Mouse (Mus musculus) liver, embryonic 16.5 days (tissue): ENCODE data around the gene Eya2. TPM values are rescaled to one million over a fixed set of nuclear protein-coding genes. Genes with fewer than 3 reads are reported as not detected.

Experiments
- ATAC-seq: fragments of 200-750 bp; cut with Nextera tagmentation; 2 replicates; pipeline ENCODE4 v1.8.0; 2017; ENCODE audit warnings: low read depth, mild to moderate bottlenecking, moderate number of reproducible peaks, moderate library complexity
- H3K27ac ChIP-seq: fragments of 300-500 bp; sonication (generic); 2 replicates; pipeline ENCODE4 v1.5.1; 2014; ENCODE audit warnings: mild to moderate bottlenecking, low read length
- H3K27me3 ChIP-seq: fragments of 300-500 bp; sonication (generic); 2 replicates; pipeline ENCODE4 v1.6.1; 2014; ENCODE audit warnings: low read depth, low read length, mixed read lengths; ENCODE audit not compliant: control insufficient read depth, insufficient read depth
- H3K36me3 ChIP-seq: fragments of 300-500 bp; sonication (generic); 2 replicates; pipeline ENCODE4 v1.6.1; 2014; ENCODE audit warnings: mild to moderate bottlenecking; ENCODE audit not compliant: control insufficient read depth, insufficient read depth
- H3K4me1 ChIP-seq: fragments of 300-500 bp; sonication (generic); 2 replicates; pipeline ENCODE4 v1.6.1; 2014; ENCODE audit warnings: low read depth, low read length, mixed read lengths; ENCODE audit not compliant: control insufficient read depth
- H3K4me2 ChIP-seq: fragments of 300-500 bp; sonication (generic); 2 replicates; pipeline ENCODE4 v1.6.1; 2014; ENCODE audit warnings: low read depth, low read length, mixed read lengths
- H3K4me3 ChIP-seq: fragments of 300-500 bp; sonication (generic); 2 replicates; pipeline ENCODE4 v1.5.1; 2014; ENCODE audit warnings: low read depth, mild to moderate bottlenecking, low read length
- H3K9ac ChIP-seq: fragments of 300-500 bp; sonication (generic); 2 replicates; pipeline ENCODE4 v1.6.1; 2014; ENCODE audit warnings: low read depth, low read length
- H3K9me3 ChIP-seq: fragments of 300-500 bp; sonication (generic); replicated peaks from 2 replicates; pipeline ENCODE4 v1.6.1; 2016; ENCODE audit warnings: low read length; ENCODE audit not compliant: control insufficient read depth
- WGBS: fragments of 180-500 bp; shearing (Covaris S2); extraction: QIAGEN DNeasy Blood & Tissue Kit; methylation state at CpG from one replicate; pipeline ENCODE4 v1.1.7; 2014; ENCODE audit not compliant: insufficient replicate concordance; 5-methylcytosine and 5-hydroxymethylcytosine counted together
- polyA plus RNA-seq: library from polyadenylated mRNA; unstranded; fragments of >200 nt; fragmentation: Nextera tagmentation; extraction: Ambion mirVana; gene quantifications from 2 replicates; pipeline ENCODE4 v1.2.1, GENCODE M21; 2015

Gene Eya2
- polyA plus RNA-seq, 1 experiment from 2014 or later = 0.22 TPM

DNA sequence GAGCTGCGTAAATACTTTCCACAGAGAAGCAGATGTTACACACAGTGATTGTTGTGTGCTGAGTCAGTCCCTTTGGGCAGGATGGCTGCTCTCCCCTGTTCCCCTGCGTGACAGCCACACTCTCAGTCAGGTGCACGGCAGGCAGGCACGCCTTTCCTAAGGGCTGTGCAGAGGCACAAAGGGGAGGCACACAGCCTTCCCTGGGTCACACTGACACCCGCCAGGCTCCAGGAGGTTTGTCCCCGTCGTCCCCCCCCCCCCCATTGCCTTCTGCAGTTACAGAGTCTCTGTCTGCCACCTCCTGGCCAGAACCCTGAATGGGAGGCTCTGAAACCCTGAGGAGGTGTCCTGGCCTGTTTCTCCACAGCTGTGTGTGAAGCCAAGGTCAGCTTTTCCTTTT lies 156.2 kb downstream of the Eya2 start:
- H3K9me3 ChIP-seq = no peaks in the 10 kb centered on the region
- H3K4me2 ChIP-seq = no peak overlapping the region
- 36% methylated on average over 7 of the region's 7 CpGs for WGBS
- no peaks in the 10 kb centered on the region for H3K4me1 ChIP-seq
- H3K27me3 ChIP-seq = no peaks in the 10 kb centered on the region
- no peak overlapping the region for H3K4me3 ChIP-seq
- no peak for ATAC-seq
- H3K9ac ChIP-seq = no peak overlapping the region
- no peaks in the 10 kb centered on the region for H3K36me3 ChIP-seq
- no peak overlapping the region for H3K27ac ChIP-seq

DNA sequence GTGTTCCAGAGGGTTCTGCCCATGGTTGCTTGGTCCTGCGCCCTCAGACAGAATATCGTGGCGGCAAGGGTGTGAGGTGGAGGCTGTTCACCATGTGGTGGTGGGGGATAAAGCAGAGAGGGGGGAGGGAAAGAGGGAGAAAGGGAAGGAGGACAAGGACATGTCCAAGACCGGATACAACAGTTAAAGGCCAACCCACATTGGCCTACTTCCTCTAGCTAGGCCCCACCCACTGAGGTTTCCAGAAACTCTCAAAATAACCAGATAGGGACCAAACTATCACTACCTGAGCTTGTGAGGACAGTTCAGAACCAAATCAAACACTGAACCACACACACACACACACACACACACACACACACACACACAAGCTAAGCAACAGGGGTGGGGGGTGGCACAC lies 157.9 kb downstream of the Eya2 start:
- no peak overlapping the region for H3K27ac ChIP-seq
- whole genome bisulfite sequencing = 41% methylated on average over 4 of the region's 4 CpGs
- H3K4me3 ChIP-seq = no peak overlapping the region
- no peaks in the 10 kb centered on the region for H3K36me3 ChIP-seq
- no peak overlapping the region for H3K9ac ChIP-seq
- H3K4me2 ChIP-seq = no peak overlapping the region
- H3K27me3 ChIP-seq = no peaks in the 10 kb centered on the region
- no peaks in the 10 kb centered on the region for H3K9me3 ChIP-seq
- no peaks in the 10 kb centered on the region for H3K4me1 ChIP-seq
- no peak for ATAC-seq

DNA sequence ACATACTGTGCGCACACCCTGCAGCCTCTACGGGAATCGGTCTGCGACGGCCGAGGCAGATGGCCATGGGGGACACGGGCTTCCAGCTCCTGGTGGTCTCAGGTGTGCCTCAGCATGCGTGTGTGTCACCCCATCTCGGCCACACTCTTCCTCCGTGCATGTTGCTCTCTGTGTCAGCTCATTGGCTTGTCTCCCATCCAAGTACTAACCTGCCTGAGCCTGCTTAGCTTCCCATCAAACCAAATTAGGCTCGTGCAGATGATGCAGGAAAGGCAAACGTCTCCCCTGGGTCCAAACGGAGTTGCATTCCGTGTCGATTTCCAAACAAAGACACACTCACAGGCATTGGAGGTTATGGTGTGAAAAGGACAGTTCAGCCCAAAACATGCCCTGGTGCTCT lies 163.0 kb downstream of the Eya2 start:
- Histone ChIP-seq H3K4me3 (no peak overlapping the region), H3K9me3 (no peaks in the 10 kb centered on the region), H3K4me1 (no peaks in the 10 kb centered on the region), H3K36me3 (no peaks in the 10 kb centered on the region), H3K9ac (no peak overlapping the region), H3K27ac (no peak overlapping the region), H3K4me2 (no peak overlapping the region), H3K27me3 (no peaks in the 10 kb centered on the region)
- WGBS = 72% methylated on average over 15 of the region's 15 CpGs
- no peak for ATAC-seq

DNA sequence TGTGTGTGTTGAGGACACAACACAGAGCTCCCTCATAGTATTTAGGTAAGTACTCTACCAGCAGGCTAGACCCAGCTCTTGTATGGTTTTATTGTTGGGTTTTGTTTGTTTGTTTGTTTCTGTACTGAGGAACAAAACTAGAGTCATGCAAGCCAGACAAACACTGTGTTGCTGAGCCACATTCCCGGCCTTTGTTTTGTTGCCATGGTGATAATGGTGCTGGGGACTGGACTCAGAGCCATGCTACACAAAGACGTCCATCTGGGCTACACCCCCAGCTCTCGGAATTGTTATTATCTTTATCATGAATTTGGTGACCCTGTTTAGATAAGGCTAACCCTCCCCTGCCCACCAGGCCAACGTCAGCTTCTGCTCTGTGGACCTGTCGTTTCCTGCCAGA lies 163.7 kb downstream of the Eya2 start:
- no peak overlapping the region for H3K27ac ChIP-seq
- H3K27me3 ChIP-seq = no peaks in the 10 kb centered on the region
- H3K4me2 ChIP-seq = no peak overlapping the region
- H3K9me3 ChIP-seq = no peaks in the 10 kb centered on the region
- H3K4me1 ChIP-seq = no peaks in the 10 kb centered on the region
- no peaks in the 10 kb centered on the region for H3K36me3 ChIP-seq
- no peak for ATAC-seq
- H3K9ac ChIP-seq = no peak overlapping the region
- H3K4me3 ChIP-seq = no peak overlapping the region
- WGBS = 18% methylated on average over 5 of the region's 5 CpGs

DNA sequence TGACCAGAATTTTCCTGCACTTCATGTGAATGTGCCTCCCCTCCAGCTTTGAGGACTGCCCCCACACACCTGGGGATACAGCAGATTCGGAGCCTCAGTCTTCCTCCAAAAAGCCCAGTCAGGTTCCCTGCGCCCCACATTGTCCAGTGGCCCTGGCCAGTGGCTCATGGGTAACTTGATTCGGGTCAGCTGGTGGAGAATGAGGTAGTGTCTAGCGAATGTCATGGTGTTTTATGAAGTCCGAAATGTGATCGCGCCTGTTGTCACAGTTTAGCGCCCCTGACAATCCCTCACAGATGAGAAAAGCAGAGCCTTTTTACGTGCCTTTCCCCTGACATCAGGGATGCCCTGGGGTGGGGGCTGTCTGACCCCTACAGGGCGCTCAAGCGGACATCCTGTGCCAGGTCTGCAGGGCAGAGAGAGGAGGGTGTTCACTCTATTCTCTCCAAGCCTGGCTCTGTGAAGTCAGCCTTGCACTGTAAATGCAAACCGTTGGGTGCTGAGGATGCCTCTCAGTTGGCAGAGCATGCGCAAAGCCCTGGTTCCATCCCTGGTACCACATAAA lies 164.7 kb downstream of the Eya2 start:
- H3K27me3 ChIP-seq = no peaks in the 10 kb centered on the region
- no peaks in the 10 kb centered on the region for H3K9me3 ChIP-seq
- WGBS = 70% methylated on average over 13 of the region's 13 CpGs
- no peak overlapping the region for H3K9ac ChIP-seq
- H3K4me3 ChIP-seq = no peak overlapping the region
- H3K27ac ChIP-seq = no peak overlapping the region
- no peak for ATAC-seq
- H3K36me3 ChIP-seq = no peaks in the 10 kb centered on the region
- no peaks in the 10 kb centered on the region for H3K4me1 ChIP-seq
- H3K4me2 ChIP-seq = no peak overlapping the region

DNA sequence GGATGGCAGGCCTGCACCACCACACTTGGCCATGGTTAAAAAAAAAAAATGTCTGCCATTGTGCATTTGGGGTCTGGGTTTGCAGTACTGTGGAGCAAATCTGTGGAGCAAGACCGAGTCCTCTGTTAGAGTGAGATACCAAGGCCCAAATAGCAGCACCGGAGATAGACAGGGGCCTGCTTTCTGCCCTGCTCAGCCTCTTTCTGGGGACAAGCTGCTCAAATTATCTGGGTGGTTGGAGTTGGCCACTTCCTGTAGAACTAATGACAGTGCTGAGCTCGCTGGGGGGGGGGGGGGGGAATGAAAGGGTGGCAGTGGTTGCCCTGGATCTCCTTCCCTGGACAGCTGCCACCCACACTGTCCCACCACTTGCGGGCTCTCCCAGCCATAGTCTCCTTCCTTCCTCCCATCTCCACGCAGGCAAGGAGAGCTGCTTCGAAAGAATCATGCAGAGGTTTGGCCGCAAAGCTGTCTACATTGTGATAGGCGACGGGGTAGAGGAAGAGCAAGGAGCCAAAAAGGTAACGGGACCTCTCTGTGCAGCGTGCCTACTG lies 174.1 kb downstream of the Eya2 start:
- no peak for ATAC-seq
- H3K36me3 ChIP-seq = no peaks in the 10 kb centered on the region
- 20% methylated on average over 10 of the region's 11 CpGs for WGBS
- no peaks in the 10 kb centered on the region for H3K4me1 ChIP-seq
- H3K4me3 ChIP-seq = no peak overlapping the region
- no peak overlapping the region for H3K9ac ChIP-seq
- no peak overlapping the region for H3K4me2 ChIP-seq
- no peaks in the 10 kb centered on the region for H3K9me3 ChIP-seq
- no peaks in the 10 kb centered on the region for H3K27me3 ChIP-seq
- no peak overlapping the region for H3K27ac ChIP-seq

DNA sequence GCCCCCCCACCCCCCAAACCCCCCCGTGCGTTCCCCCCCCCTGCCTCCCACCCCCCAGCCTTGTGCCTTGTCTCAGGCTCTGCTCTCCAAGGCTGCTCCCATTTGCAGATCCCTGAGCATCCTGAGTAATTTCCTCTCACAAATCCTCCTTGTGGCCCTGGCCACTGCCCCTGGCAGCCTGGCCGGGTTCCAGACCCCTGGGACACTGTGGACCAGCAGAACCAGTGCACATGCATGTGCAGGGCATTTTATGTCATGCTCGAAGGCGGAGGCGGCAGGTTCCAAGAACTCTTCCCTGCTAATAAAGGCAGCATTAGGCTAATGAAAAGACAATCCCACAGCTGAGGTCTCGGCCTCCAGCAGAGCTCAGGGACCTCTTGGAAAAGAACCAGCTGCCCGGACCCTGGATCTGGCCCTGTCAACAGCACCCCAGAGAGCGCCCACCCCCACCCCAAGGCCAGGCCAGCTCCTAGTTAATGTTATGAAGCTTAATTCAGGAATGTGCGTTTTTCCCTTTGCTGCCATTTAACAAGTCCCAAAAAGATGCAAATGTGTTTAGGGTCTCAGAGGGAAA lies 174.6 kb downstream of the Eya2 start:
- no peaks in the 10 kb centered on the region for H3K27me3 ChIP-seq
- H3K9ac ChIP-seq = no peak overlapping the region
- H3K9me3 ChIP-seq = no peaks in the 10 kb centered on the region
- no peak overlapping the region for H3K4me2 ChIP-seq
- no peaks in the 10 kb centered on the region for H3K4me1 ChIP-seq
- no peaks in the 10 kb centered on the region for H3K36me3 ChIP-seq
- no peak for ATAC-seq
- WGBS = 51% methylated on average over 10 of the region's 10 CpGs
- H3K27ac ChIP-seq = no peak overlapping the region
- no peak overlapping the region for H3K4me3 ChIP-seq

DNA sequence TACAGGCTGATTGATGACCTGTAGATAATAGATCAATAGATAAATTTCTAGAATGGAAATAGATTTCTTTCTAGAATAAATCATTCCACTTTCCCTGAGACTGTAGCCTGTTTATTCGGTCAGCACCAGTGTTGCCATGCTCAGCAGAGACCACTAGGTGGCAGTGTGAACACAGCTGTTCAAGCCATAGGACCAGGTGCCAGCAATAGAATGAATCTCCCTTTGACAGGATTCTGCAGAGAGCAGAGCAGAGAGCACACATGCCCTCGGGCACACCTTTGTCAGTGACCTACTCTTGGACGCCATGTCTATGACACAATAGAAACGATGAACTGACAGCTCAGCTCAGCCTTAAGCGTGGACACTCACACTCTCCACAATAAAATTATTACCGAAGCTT lies 184.1 kb downstream of the Eya2 start:
- Histone ChIP-seq H3K27ac (no peak overlapping the region), H3K36me3 (peaks cover 4% of the 10 kb centered on the region; the same call in 1 of the 2 replicates), H3K9me3 (no peaks in the 10 kb centered on the region), H3K4me2 (no peak overlapping the region), H3K4me3 (no peak overlapping the region), H3K4me1 (no peaks in the 10 kb centered on the region), H3K27me3 (no peaks in the 10 kb centered on the region), H3K9ac (no peak overlapping the region)
- WGBS = 21% methylated on average over 6 of the region's 6 CpGs
- ATAC-seq = no peak

DNA sequence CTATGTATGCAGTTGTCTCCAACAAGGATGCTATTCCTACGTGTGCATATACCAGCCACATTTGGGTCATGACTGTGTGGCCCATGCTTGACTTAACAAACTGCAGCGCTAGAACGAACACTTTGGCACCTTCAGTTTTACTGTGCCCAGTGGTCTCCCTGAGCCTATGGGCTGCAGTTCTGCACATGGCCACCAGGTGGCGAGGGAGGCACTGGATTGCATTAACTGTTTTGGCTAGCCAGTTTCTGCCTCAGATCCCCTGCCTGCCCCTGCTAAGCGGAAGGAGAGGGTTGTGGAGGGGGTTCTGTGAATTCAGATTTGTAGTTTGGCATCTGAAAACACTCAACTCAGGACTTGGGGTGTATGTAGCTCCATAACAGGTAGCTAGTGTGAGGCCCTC lies 187.5 kb downstream of the Eya2 start:
- ATAC-seq = 0 out of 2 replicates have a peak, but pooled peaks have one; percentile 27
- Histone ChIP-seq H3K36me3 (peaks cover 30% of the 10 kb centered on the region), H3K9ac (no peak overlapping the region), H3K9me3 (no peaks in the 10 kb centered on the region), H3K27ac (no peak overlapping the region), H3K4me3 (no peak overlapping the region), H3K4me2 (no peak overlapping the region), H3K4me1 (no peaks in the 10 kb centered on the region), H3K27me3 (no peaks in the 10 kb centered on the region)
- 39% methylated on average over 5 of the region's 5 CpGs for WGBS
